Mouse (Mus musculus) lung, embryonic 14.5 days (tissue): ENCODE results near the gene Cd3g. TPM values are rescaled to one million over a fixed set of nuclear protein-coding genes. Genes with fewer than 3 reads are reported as not detected.

Experiments
- ATAC-seq: fragments of 200-750 bp; cut with Nextera tagmentation; 2 replicates; pipeline ENCODE4 v1.8.0; 2017; ENCODE audit warnings: mild to moderate bottlenecking, moderate TSS enrichment, moderate library complexity; ENCODE audit not compliant: insufficient read depth
- DNase-seq: peaks from one replicate; pipeline ENCODE4 v3.0.0-alpha.2; 2015
- H3K27ac ChIP-seq: fragments of 300-500 bp; sonication (generic); 2 replicates; pipeline ENCODE4 v1.5.1; 2014; ENCODE audit warnings: low read depth, mild to moderate bottlenecking, moderate library complexity
- H3K27me3 ChIP-seq: fragments of 300-500 bp; sonication (generic); 2 replicates; pipeline ENCODE4 v1.6.1; 2014; ENCODE audit warnings: low read length, control low read depth; ENCODE audit not compliant: insufficient read depth
- H3K36me3 ChIP-seq: fragments of 300-500 bp; sonication (generic); 2 replicates; pipeline ENCODE4 v1.6.1; 2014; ENCODE audit warnings: control low read depth; ENCODE audit not compliant: insufficient read depth
- H3K4me1 ChIP-seq: fragments of 300-500 bp; sonication (generic); 2 replicates; pipeline ENCODE4 v1.6.1; 2014; ENCODE audit warnings: antibody characterized with exemption, control low read depth; ENCODE audit not compliant: insufficient read depth
- H3K4me2 ChIP-seq: fragments of 300-500 bp; sonication (generic); 2 replicates; pipeline ENCODE4 v1.6.1; 2014; ENCODE audit warnings: mild to moderate bottlenecking
- H3K4me3 ChIP-seq: fragments of 300-500 bp; sonication (generic); 2 replicates; pipeline ENCODE4 v1.5.1; 2014; ENCODE audit warnings: low read depth, low read length
- H3K9ac ChIP-seq: fragments of 300-500 bp; sonication (generic); 2 replicates; pipeline ENCODE4 v1.6.1; 2014
- H3K9me3 ChIP-seq: fragments of 300-500 bp; sonication (generic); 2 replicates; pipeline ENCODE4 v1.6.1; 2016; ENCODE audit warnings: low read depth, low read length, control low read depth
- CTCF ChIP-seq: IDR thresholded peaks from 2 replicates; pipeline ENCODE4 v1.5.1; 2016; ENCODE audit warnings: antibody characterized with exemption, low read depth
- WGBS: fragments of 180-500 bp; shearing (Covaris S2); extraction: QIAGEN DNeasy Blood & Tissue Kit; methylation state at CpG from one replicate; pipeline ENCODE4 v1.1.7; 2014; 5-methylcytosine and 5-hydroxymethylcytosine counted together
- polyA plus RNA-seq: library from polyadenylated mRNA; unstranded; fragments of >200 nt; fragmentation: Nextera tagmentation; extraction: Ambion mirVana; gene quantifications from 2 replicates; pipeline ENCODE4 v1.2.1, GENCODE M21; 2014

The Cd3g gene
- polyA plus RNA-seq = 0.34 TPM in 1 of 2 replicates, not detected in the other

GRCm38 (mm10) chr9:44980242-44980641, at the start of gene Cd3g:
Gene Cd3g, minus strand, starts transcription at chr9:44980431.
- Histone ChIP-seq H3K9me3 (no peaks in the 10 kb centered on the region), H3K9ac (no peak within 1 kb of the TSS), H3K27ac (no peak within 1 kb of the TSS), H3K27me3 (no peaks in the 10 kb centered on the region), H3K36me3 (no peaks in the 10 kb centered on the region), H3K4me1 (no peaks in the 10 kb centered on the region), H3K4me2 (no peak within 1 kb of the TSS), H3K4me3 (no peak within 1 kb of the TSS)
- ATAC-seq (no peak), DNase-seq (no peak)
- whole genome bisulfite sequencing = 53% methylated on average over 3 of the region's 3 CpGs
- no peak for TF ChIP-seq CTCF

- H3K36me3 ChIP-seq = no peaks in the 10 kb centered on the region
- no peaks in the 10 kb centered on the region for H3K4me1 ChIP-seq
- no peak for ATAC-seq
- no peak for DNase-seq
- no peaks in the 10 kb centered on the region for H3K9me3 ChIP-seq
- TF ChIP-seq CTCF = no peak
- no peak overlapping the region for H3K4me3 ChIP-seq
- H3K27ac ChIP-seq = no peak overlapping the region
- no peak overlapping the region for H3K4me2 ChIP-seq
- no peak overlapping the region for H3K9ac ChIP-seq
- 52% methylated on average over 8 of the region's 8 CpGs for WGBS
- H3K27me3 ChIP-seq = no peaks in the 10 kb centered on the region
Measured at GRCm38 (mm10) chr9:45027376-45027775, 47.1 kb upstream of the Cd3g start.

GRCm38 (mm10) chr9:45024187-45024586, 44.0 kb upstream of the Cd3g start:
- H3K27me3 ChIP-seq = no peaks in the 10 kb centered on the region
- no peak overlapping the region for H3K4me2 ChIP-seq
- H3K4me1 ChIP-seq = no peaks in the 10 kb centered on the region
- TF ChIP-seq CTCF = no peak
- no peak overlapping the region for H3K4me3 ChIP-seq
- H3K27ac ChIP-seq = no peak overlapping the region
- DNase-seq (no peak), ATAC-seq (no peak)
- 74% methylated on average over 2 of the region's 2 CpGs for WGBS
- no peak overlapping the region for H3K9ac ChIP-seq
- H3K36me3 ChIP-seq = no peaks in the 10 kb centered on the region
- H3K9me3 ChIP-seq = no peaks in the 10 kb centered on the region

GRCm38 (mm10) chr9:45023638-45024037, 43.4 kb upstream of the Cd3g start:
- Histone ChIP-seq H3K27ac (no peak overlapping the region), H3K9me3 (no peaks in the 10 kb centered on the region), H3K36me3 (no peaks in the 10 kb centered on the region), H3K4me1 (no peaks in the 10 kb centered on the region), H3K4me3 (no peak overlapping the region), H3K4me2 (no peak overlapping the region), H3K9ac (no peak overlapping the region), H3K27me3 (no peaks in the 10 kb centered on the region)
- WGBS = 55% methylated on average over 3 of the region's 3 CpGs
- DNase-seq (no peak), ATAC-seq (no peak)
- no peak for TF ChIP-seq CTCF

- 9% methylated on average over 3 of the region's 3 CpGs for WGBS
- H3K9me3 ChIP-seq = no peaks in the 10 kb centered on the region
- H3K27ac ChIP-seq = no peak overlapping the region
- no peak overlapping the region for H3K4me2 ChIP-seq
- H3K4me3 ChIP-seq = no peak overlapping the region
- no peaks in the 10 kb centered on the region for H3K36me3 ChIP-seq
- no peak for ATAC-seq
- no peaks in the 10 kb centered on the region for H3K4me1 ChIP-seq
- peak; percentile 85 for DNase-seq
- H3K9ac ChIP-seq = no peak overlapping the region
- peak; percentile 85 for TF ChIP-seq CTCF
- no peaks in the 10 kb centered on the region for H3K27me3 ChIP-seq
Measured at GRCm38 (mm10) chr9:45022800-45023199, 42.6 kb upstream of the Cd3g start.

GRCm38 (mm10) chr9:45018031-45018430, 37.8 kb upstream of the Cd3g start:
- no peaks in the 10 kb centered on the region for H3K9me3 ChIP-seq
- H3K27ac ChIP-seq = no peak overlapping the region
- no peaks in the 10 kb centered on the region for H3K27me3 ChIP-seq
- no peaks in the 10 kb centered on the region for H3K36me3 ChIP-seq
- no peak overlapping the region for H3K4me2 ChIP-seq
- no peak overlapping the region for H3K4me3 ChIP-seq
- H3K4me1 ChIP-seq = no peaks in the 10 kb centered on the region
- ATAC-seq (no peak), DNase-seq (no peak)
- TF ChIP-seq CTCF = no peak
- WGBS = 76% methylated on average over 11 of the region's 11 CpGs
- no peak overlapping the region for H3K9ac ChIP-seq

GRCm38 (mm10) chr9:45015841-45016240, 35.6 kb upstream of the Cd3g start:
- Histone ChIP-seq H3K9ac (no peak overlapping the region), H3K4me2 (no peak overlapping the region), H3K27me3 (no peaks in the 10 kb centered on the region), H3K27ac (no peak overlapping the region), H3K36me3 (no peaks in the 10 kb centered on the region), H3K4me1 (no peaks in the 10 kb centered on the region), H3K9me3 (no peaks in the 10 kb centered on the region), H3K4me3 (no peak overlapping the region)
- DNase-seq = no peak
- WGBS = 67% methylated on average over 3 of the region's 3 CpGs
- ATAC-seq = no peak
- no peak for TF ChIP-seq CTCF

GRCm38 (mm10) chr9:45014879-45015278, 34.6 kb upstream of the Cd3g start:
- Histone ChIP-seq H3K4me3 (no peak overlapping the region), H3K36me3 (no peaks in the 10 kb centered on the region), H3K9ac (no peak overlapping the region), H3K27ac (no peak overlapping the region), H3K4me2 (no peak overlapping the region), H3K27me3 (no peaks in the 10 kb centered on the region), H3K9me3 (no peaks in the 10 kb centered on the region), H3K4me1 (no peaks in the 10 kb centered on the region)
- ATAC-seq (no peak), DNase-seq (no peak)
- WGBS = 43% methylated on average over 2 of the region's 2 CpGs
- TF ChIP-seq CTCF = no peak
